Mouse (Mus musculus) embryonic fibroblast, embryonic 13.5 days (primary cell): Measurements from ENCODE around the gene Calcoco1. TPM values are rescaled to one million over a fixed set of nuclear protein-coding genes. Genes with fewer than 3 reads are reported as not detected.

Experiments
- H3K27ac ChIP-seq: 2 replicates; pipeline ENCODE4 v1.5.1; 2012; ENCODE audit warnings: low read length, control low read depth, inconsistent platforms; ENCODE audit not compliant: insufficient read depth
- H3K4me1 ChIP-seq: 2 replicates; pipeline ENCODE4 v1.6.1; 2011; ENCODE audit warnings: low read length; ENCODE audit not compliant: control insufficient read depth, insufficient read depth
- H3K4me3 ChIP-seq: 2 replicates; pipeline ENCODE4 v1.5.1; 2011; ENCODE audit warnings: mild to moderate bottlenecking, control low read depth, low read length; ENCODE audit not compliant: insufficient read depth
- CTCF ChIP-seq: IDR thresholded peaks from 2 replicates; pipeline ENCODE4 v1.5.1; 2011; ENCODE audit warnings: mild to moderate bottlenecking, control low read depth, low read length, moderate library complexity, borderline replicate concordance; ENCODE audit not compliant: insufficient read depth
- POLR2A ChIP-seq: IDR thresholded peaks from 2 replicates; pipeline ENCODE4 v1.6.1; 2011; ENCODE audit warnings: low read depth, mild to moderate bottlenecking, control low read depth, low read length, moderate library complexity
- polyA plus RNA-seq: library from polyadenylated mRNA; stranded (reverse); fragments of >200 nt; gene quantifications from 2 replicates; pipeline ENCODE4 v1.2.4, GENCODE M21; 2011; ENCODE audit warnings: low read depth; ENCODE audit not compliant: missing spikeins, insufficient read length

Calcoco1 gene
- polyA plus RNA-seq, 1 experiment: 44.0 TPM

- Histone ChIP-seq H3K4me1 (no peaks in the 10 kb centered on the region; the same call in 1 of the 2 replicates), H3K4me3 (no peak overlapping the region)
- TF ChIP-seq POLR2A: no peak
- TF ChIP-seq CTCF: peak; percentile 90
Measured at GRCm38 (mm10) chr15:102698193-102698592, 23.8 kb downstream of the Calcoco1 start.

GRCm38 (mm10) chr15:102696899-102697298 lies 25.1 kb downstream of the Calcoco1 start:
- Histone ChIP-seq H3K4me3 (no peak overlapping the region), H3K4me1 (no peaks in the 10 kb centered on the region; the same call in 1 of the 2 replicates), H3K27ac (no peak overlapping the region)
- TF ChIP-seq POLR2A: no peak
- TF ChIP-seq CTCF: no peak

More at GRCm38 (mm10) chr15:102698193-102698592, 23.8 kb downstream of the Calcoco1 start:
- H3K27ac ChIP-seq: no peak overlapping the region

GRCm38 (mm10) chr15:102693600-102693999 lies 28.4 kb downstream of the Calcoco1 start:
- Histone ChIP-seq H3K4me3 (peak overlapping the region; percentile 55; the same call in 1 of the 2 replicates), H3K27ac (no peak overlapping the region), H3K4me1 (no peaks in the 10 kb centered on the region)
- TF ChIP-seq CTCF (no peak), POLR2A (no peak)

GRCm38 (mm10) chr15:102692991-102693411 lies 29.0 kb downstream of the Calcoco1 start:
- Histone ChIP-seq H3K4me3 (peak overlapping the region; percentile 55), H3K27ac (no peak overlapping the region), H3K4me1 (no peaks in the 10 kb centered on the region)
- TF ChIP-seq CTCF (peak; percentile 56), POLR2A (no peak)

DNA sequence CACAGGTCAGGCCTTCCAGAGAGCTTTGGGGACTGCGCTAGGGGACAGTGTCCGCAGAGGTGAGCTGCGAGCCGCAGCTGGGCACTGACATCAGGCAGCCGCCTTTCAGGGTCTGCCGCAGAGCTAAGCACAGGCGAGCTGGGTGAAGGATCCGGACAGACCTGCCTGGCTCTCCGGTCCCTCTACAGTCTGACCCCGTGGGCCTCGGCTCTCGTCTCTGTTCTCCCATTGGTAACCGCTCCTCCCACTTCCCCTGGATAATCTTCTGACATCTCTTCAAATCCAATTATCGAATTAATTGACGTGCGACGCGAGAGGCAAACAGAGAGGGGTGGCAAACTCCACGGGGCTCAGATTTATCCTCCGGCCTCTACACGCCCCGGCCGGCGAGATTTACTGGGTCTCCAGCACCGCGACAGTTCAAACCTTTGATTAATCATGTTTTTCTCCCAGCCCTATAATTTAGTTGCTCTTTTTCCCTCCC lies 29.6 kb downstream of the Calcoco1 start:
- no peak for TF ChIP-seq CTCF
- TF ChIP-seq POLR2A: no peak
- no peaks in the 10 kb centered on the region for H3K4me1 ChIP-seq
- H3K4me3 ChIP-seq: peak overlapping the region; percentile 55
- H3K27ac ChIP-seq: no peak overlapping the region

- Histone ChIP-seq H3K4me1 (no peaks in the 10 kb centered on the region), H3K27ac (no peak overlapping the region), H3K4me3 (no peak overlapping the region)
- no peak for TF ChIP-seq CTCF
- TF ChIP-seq POLR2A: no peak
Measured at GRCm38 (mm10) chr15:102685791-102686190, 36.2 kb downstream of the Calcoco1 start.

GRCm38 (mm10) chr15:102683670-102684069 lies 38.3 kb downstream of the Calcoco1 start:
- Histone ChIP-seq H3K4me1 (no peaks in the 10 kb centered on the region), H3K4me3 (no peak overlapping the region), H3K27ac (no peak overlapping the region)
- TF ChIP-seq CTCF (peak; percentile 40; the same call in 1 of the 2 replicates), POLR2A (no peak)

GRCm38 (mm10) chr15:102676345-102676744 lies 45.6 kb downstream of the Calcoco1 start:
- TF ChIP-seq CTCF (no peak), POLR2A (no peak)
- Histone ChIP-seq H3K4me1 (peaks cover 7% of the 10 kb centered on the region), H3K27ac (no peak overlapping the region), H3K4me3 (no peak overlapping the region)

DNA sequence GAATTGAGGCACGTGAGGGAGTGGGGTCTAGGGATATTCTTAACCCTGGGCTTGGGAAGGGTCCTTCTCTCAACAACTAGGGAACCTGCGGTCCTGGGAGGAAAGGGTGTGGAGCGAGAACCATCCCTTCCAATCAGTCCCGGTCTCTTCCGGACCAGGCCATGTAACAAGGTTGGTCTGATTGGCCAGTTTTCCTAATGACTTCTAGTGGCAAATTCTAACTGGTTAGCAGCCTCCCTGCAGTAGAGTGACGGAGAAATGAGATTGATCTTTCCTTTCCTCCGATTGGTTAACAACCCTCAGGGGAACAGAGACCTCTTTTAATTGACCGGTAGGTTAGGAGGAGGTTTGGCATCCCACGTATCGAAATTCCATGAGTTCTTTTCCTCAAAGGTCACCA lies 48.4 kb downstream of the Calcoco1 start:
- peak overlapping the region; percentile 98 for H3K27ac ChIP-seq
- peak; percentile 78 for TF ChIP-seq POLR2A
- TF ChIP-seq CTCF: no peak
- peaks cover 7% of the 10 kb centered on the region for H3K4me1 ChIP-seq
- H3K4me3 ChIP-seq: no peak overlapping the region

DNA sequence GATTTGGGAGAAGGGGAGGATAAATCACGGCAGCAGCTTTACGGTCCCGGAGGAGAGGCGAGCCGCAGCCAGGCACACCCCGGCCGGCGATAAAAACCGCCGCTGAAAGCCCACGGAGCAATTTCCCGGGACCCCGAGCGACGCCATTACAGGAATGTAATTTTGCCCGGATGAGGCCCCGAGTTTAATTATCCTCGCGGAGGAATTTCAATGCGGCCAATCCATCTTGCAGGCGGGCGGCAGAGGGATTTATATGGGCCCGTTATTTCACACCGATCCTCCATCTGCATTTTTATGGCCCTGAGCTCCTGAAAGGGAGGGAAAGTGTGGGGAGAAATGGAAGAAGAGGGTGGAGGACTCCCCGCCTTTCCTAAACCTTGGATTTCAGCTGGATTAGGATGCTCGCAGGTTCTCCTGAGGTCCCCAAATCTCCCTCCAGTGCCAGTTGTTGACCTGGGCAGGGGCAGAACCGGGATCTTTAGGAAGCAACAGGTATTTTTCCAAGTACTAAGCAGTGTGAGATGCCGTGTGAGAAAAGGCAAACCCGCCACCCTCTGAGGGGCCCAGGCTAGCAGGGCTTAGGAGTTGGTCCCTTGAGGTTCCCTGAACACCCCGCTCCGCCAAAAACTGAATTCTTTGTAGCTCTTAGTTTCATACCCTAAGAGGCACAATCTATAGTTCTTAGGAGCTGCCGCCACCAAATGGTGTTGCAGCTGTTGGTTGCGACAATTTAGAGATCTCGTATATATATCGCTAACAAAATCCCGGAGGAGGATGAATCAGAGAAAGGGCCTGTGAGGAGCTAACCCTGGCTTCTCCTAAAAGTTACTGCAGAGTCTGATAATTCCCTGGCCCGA lies 49.5 kb downstream of the Calcoco1 start, which contains the start of gene Atp5g2:
TSS of gene Atp5g2 (minus strand) at position 138 of the 857 bp plus-strand sequence.
- Histone ChIP-seq H3K27ac (peak within 1 kb of the TSS; percentile 98), H3K4me3 (no peak within 1 kb of the TSS), H3K4me1 (peaks cover 7% of the 10 kb centered on the region)
- TF ChIP-seq POLR2A: peak; percentile 60
- no peak for TF ChIP-seq CTCF
